Comparison of ENCODE assay signal across 32 mouse cellular contexts in genomic region chr4:22469575-22469974, GRCm38 (mm10). TPM values are rescaled to one million over a fixed set of nuclear protein-coding genes. Genes with fewer than 3 reads are reported as not detected.
"Had no signal": no experiment of that assay in that cellular context is flagged by ENCODE, and none has a peak within 500 bp of the region (broad histone marks: within the 10 kb centered on the region; RNA-seq: fewer than 3 reads in every experiment).

No protein-coding gene starts in this region.

- ATAC-seq: liver, embryonic 12.5 days; liver, postnatal 0 days; lung, postnatal 0 days; midbrain, embryonic 13.5 days; midbrain, embryonic 15.5 days; midbrain, embryonic 16.5 days had no signal

- H3K4me2 ChIP-seq: limb, embryonic 12.5 days; limb, embryonic 13.5 days; limb, embryonic 15.5 days; liver, embryonic 11.5 days; liver, embryonic 12.5 days; liver, embryonic 13.5 days; liver, embryonic 15.5 days; lung, embryonic 14.5 days; lung, embryonic 15.5 days; midbrain, embryonic 12.5 days; midbrain, embryonic 13.5 days; midbrain, embryonic 15.5 days; neural tube, embryonic 12.5 days had no signal

- H3K27ac ChIP-seq: left cerebral cortex, adult 2 months; limb, embryonic 10.5 days; limb, embryonic 12.5 days; limb, embryonic 13.5 days; limb, embryonic 15.5 days; liver, embryonic 12.5 days; liver, embryonic 13.5 days; liver, embryonic 14.5 days; liver, embryonic 15.5 days; lung, embryonic 15.5 days; macrophage; midbrain, embryonic 10.5 days; midbrain, embryonic 12.5 days; midbrain, embryonic 13.5 days; midbrain, embryonic 15.5 days; neural tube, embryonic 12.5 days had no signal

- H3K36me3 ChIP-seq: limb, embryonic 10.5 days; limb, embryonic 12.5 days; limb, embryonic 13.5 days; limb, embryonic 15.5 days; liver, embryonic 12.5 days; liver, embryonic 13.5 days; liver, embryonic 15.5 days; lung, embryonic 15.5 days; midbrain, embryonic 12.5 days; midbrain, embryonic 13.5 days; midbrain, embryonic 15.5 days; neural tube, embryonic 12.5 days had no signal

- H3K4me3 ChIP-seq: left cerebral cortex, adult 2 months; limb, embryonic 10.5 days; limb, embryonic 12.5 days; limb, embryonic 13.5 days; limb, embryonic 15.5 days; liver, embryonic 12.5 days; liver, embryonic 13.5 days; liver, embryonic 15.5 days; lung, embryonic 15.5 days; megakaryocyte, embryonic 14.5 days; midbrain, embryonic 10.5 days; midbrain, embryonic 12.5 days; midbrain, embryonic 13.5 days; midbrain, embryonic 15.5 days; neural tube, embryonic 12.5 days had no signal

- DNase-seq: left cerebral cortex, postnatal 4 days; liver; liver, embryonic 13.5 days; liver, postnatal 0 days; lung, adult 18-20 months; lung, adult 2 months; lung, embryonic 14.5 days; lung, postnatal 10 days; lung, postnatal 14 days; lung, postnatal 36 days; lung, postnatal 4 days had no signal

- H3K9me3 ChIP-seq: limb, embryonic 10.5 days; limb, embryonic 12.5 days; limb, embryonic 13.5 days; limb, embryonic 15.5 days; liver, embryonic 12.5 days; liver, embryonic 13.5 days; liver, embryonic 15.5 days; lung, embryonic 15.5 days; midbrain, embryonic 10.5 days; midbrain, embryonic 12.5 days; midbrain, embryonic 13.5 days; midbrain, embryonic 15.5 days; neural tube, embryonic 12.5 days had no signal

- H3K27me3 ChIP-seq: midbrain, embryonic 12.5 days; midbrain, embryonic 13.5 days; midbrain, embryonic 15.5 days; neural tube, embryonic 12.5 days had no signal

- H3K9ac ChIP-seq: limb, embryonic 12.5 days; limb, embryonic 13.5 days; limb, embryonic 15.5 days; liver, embryonic 12.5 days; liver, embryonic 13.5 days; liver, embryonic 14.5 days; liver, embryonic 15.5 days; liver, postnatal 0 days; lung, embryonic 14.5 days; lung, embryonic 15.5 days; midbrain, embryonic 12.5 days; midbrain, embryonic 13.5 days; midbrain, embryonic 15.5 days; neural tube, embryonic 12.5 days had no signal

- H3K4me1 ChIP-seq: limb, embryonic 10.5 days; limb, embryonic 12.5 days; limb, embryonic 13.5 days; limb, embryonic 15.5 days; liver, embryonic 12.5 days; liver, embryonic 13.5 days; liver, embryonic 15.5 days; lung, embryonic 15.5 days; midbrain, embryonic 10.5 days; midbrain, embryonic 12.5 days; midbrain, embryonic 13.5 days; midbrain, embryonic 15.5 days; neural tube, embryonic 12.5 days had no signal

RNA-seq across cellular contexts. Expression of gene Pou3f2, which starts 18.6 kb away (rescaled TPM):
- polyA plus RNA-seq: liver, adult 2 months; liver, embryonic 12.5 days; liver, embryonic 14.5 days; liver, embryonic 16.5 days; liver, postnatal 0 days; lung, embryonic 14.5 days; lung, postnatal 0 days; macrophage had no signal
